Mouse (Mus musculus): ENCODE measurements at regions not wholly inside any gene's neighbourhood (a gene's known extent, or its start where the extent isn't known, plus 50 kb on each side); places are given as distances from the start of the nearest gene placed in this dataset.

DNA sequence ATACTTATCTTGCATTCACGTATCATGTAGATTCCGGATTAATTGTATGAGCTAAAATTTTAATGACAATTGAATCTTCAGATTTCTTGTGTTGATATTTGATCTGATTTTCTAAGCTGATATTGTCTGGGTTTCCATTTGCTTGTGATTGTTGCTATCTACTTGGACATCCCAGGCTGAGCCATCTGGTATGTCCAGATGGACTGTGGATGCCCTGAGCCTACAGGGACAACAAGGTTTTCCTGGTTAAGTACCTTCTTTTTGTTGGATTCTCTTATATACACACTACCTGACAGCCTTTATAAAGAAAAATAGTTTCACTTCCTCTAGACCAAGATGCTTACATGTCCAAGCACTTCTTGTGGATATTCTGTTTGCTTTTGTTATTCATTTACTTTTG is 71.0 kb upstream of the 4933436I01Rik start:
- peak; percentile 64 to 75 for DNase-seq

All from cerebellum, postnatal 10 days (tissue).